Mouse (Mus musculus) liver, embryonic 14.5 days (tissue): ENCODE data around the gene Trim2.

Experiments used
- CTCF ChIP-seq: IDR thresholded peaks from 2 replicates; pipeline ENCODE4 v1.5.1; 2016; ENCODE audit warnings: antibody characterized with exemption, low read depth, control low read depth
- EP300 ChIP-seq: IDR thresholded peaks from 2 replicates; pipeline ENCODE4 v1.6.1; 2016; ENCODE audit warnings: antibody characterized with exemption, low read depth

GRCm38 (mm10) chr3:84135387-84135786 is 171.3 kb downstream of the Trim2 start:
- TF ChIP-seq CTCF (no peak), EP300 (no peak)
